Mouse (Mus musculus) layer of hippocampus, adult 9-11 months (tissue): ENCODE measurements at regions not wholly inside any gene's neighbourhood (a gene's known extent, or its start where the extent isn't known, plus 50 kb on each side); places are given as distances from the start of the nearest gene placed in this dataset.

Experiments
- DNase-seq: peaks from one replicate; pipeline ENCODE4 v3.0.0; 2022

DNA sequence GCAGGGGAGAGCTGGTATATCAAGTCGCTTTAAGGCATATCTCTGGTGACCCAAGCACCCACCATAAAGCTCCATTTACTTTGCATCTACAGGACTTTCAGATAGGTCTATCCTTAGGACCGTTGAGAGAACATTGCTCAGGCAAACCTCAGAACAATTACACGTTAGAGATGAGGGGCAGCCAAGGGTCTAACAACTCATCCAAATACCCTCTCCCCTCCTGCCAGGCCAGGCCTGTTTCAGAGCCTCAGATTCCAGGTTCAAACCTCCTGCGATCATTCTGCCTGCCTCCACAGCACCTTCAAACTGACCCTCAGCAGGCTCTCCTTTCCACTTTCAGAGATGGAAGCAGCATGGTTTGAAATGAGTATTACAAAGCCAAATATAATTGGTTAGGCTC lies 331.0 kb upstream of the Zfp637 start:
- no peak for DNase-seq

DNA sequence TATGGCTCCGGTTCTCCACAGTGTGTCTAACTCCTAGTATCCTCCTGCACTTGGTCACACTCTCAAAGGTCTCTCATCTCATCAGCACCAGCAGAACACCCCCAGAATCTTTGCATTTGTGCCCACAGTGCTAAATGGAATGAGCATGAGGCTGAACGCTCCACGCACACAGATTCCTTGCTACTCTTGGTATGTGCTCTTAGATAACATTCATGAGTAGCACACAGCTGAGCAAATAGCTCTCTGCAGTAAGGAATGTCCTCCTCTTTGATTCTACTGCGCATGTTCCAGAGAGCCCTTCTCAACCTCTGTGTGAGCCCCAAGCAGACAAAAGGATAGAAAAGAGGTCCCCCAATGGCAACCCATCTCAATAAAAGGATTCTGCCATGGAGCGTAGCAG lies 326.1 kb upstream of the Zfp637 start:
- DNase-seq, result no peak

DNA sequence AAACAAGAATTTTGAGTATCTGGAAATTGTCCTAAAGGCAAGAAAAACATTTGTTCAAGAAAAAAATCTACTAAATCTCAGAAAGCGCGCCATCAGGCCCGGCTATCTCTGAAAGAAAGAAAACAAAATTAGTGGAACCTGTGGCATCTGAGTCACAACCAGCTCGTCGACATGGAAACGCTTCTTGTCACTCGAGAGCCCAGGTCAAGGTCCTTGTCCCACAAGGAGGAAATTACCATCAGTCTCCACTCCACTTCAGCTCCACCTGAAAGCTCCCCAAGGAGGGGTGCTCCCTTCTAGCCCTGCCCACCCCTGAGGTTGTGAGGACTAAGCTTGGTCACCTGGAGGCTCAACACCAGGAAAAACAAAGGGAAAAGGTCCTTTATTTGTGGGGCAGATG lies 324.1 kb upstream of the Zfp637 start:
- DNase-seq, result no peak

DNA sequence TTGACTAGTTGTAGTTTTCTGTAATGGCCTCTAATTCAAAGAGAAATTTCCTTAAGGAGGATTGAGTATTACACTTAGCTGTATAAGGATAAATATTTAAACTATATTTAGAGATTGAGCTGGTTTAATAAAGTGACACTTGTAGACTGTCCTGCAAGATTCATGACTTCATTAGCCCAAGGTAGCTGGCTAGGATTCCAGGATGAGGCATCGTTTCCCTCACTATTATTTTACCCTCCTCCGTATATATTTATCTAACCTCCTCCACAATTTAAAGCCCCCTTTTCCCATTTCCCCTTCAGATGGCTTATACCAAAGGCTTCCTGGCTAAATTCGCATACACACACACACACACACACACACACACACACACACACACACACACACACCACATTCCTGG lies 322.0 kb upstream of the Zfp637 start:
- DNase-seq, result no peak

DNA sequence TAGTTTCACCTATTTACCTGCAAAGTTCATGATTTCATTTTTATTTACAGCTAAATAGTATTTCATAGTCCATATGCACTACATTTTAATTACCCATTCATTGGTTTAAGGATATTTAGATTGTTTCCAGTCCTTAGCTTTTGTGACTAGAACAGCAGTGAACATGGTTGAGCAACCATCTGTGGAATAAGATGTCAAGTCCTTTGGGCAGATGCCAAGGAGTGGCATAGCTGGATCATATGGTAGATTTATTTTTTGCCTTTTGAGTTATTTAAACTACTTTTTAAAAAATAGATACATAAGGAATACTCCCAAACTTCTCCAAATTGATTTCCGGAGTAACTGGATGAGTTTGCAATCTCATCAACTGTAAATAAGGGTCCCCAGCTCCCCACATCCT lies 321.5 kb upstream of the Zfp637 start:
- no peak for DNase-seq

DNA sequence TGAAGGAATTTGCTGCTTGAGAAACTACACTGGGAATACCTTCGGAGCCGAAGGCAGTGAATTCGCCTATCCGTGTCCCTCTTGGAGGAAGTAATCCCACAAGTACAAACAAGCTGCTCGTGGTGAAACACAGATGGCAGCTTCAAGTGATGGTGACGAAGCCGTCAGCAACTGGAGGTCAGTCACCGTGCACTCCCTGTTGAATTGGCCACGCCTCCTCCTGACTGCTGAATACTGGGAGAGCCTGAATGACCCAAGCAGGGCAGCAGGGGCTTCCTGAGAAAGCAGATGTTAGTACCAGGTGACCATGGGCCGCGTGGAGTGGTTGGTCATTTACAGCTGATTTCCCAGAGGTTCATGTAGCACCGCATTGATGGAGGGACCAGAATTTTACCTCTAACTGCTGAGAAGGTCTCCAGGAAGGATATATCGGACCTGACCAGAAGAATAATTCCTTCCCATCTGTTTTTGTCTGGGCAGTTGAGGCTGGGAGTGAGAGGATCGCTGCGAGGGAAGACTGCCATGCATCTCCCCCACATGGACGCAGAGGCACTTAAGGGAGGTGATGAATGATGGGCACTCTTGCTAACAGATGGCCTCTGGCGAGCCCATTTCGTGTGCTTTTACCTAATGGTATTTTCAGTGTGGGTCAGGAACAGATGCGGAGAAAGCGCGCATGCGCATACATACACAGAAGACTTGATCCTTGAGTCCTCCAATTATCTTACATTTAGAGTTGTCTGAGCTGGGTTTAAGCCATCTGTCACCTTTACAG lies 314.6 kb upstream of the Zfp637 start:
- DNase-seq, result no peak

DNA sequence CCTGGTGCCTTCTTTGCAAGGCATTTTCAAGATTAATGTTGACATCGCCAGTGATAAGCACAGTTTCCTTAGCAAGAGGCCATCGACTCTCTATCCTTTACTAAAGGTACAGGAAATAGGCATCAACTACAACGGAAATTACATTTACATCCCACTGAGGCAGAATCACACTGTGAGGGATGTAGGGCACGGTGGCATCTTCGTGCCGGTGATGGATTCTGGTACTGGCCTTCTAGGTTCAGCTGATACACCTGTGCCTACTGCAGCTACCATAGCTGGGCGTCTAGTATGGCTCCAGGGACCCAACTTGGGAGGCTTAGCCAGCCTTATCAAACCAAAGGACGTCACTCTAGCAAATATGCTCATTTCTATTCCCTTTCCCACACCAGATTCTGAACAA lies 313.5 kb upstream of the Zfp637 start:
- no peak for DNase-seq

DNA sequence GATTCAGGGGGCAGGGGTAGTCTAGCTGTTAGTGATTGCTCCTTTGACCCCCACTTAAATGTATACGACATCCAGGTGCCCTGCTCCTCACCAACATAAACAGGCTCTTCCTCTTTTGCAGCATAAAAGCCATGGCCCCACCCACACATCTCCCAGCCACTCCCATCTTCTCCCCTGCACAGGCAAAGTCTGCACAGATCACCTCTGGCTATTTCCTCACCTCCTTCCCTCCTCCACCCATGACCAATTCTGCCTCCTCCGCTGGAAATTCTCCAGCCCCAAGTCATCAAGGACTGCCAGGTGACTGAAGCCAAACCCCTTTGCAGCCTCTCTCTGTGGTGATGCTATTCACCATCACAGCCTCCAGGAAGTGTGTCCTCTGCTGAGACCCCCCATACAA lies 306.8 kb upstream of the Zfp637 start:
- DNase-seq, result no peak

DNA sequence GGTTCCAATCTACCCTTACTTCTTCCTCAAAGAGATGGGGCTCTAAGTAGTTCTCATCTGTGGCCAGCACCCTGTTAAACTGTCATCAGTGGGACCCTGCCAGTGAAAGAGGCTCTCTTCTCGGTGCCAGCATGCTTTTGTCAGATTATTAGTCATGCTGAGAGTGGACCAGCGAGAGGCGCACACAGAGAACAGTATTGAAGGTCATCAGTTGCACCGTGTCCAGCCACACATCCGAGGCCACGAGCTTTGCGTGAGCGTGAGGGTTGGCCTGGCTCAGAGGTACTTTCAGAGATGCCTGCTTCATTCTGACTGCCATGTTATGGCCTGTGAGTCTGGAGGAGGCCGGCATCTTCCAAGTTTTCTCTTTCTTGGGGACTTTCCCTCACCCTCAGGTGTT lies 306.0 kb upstream of the Zfp637 start:
- no peak for DNase-seq

DNA sequence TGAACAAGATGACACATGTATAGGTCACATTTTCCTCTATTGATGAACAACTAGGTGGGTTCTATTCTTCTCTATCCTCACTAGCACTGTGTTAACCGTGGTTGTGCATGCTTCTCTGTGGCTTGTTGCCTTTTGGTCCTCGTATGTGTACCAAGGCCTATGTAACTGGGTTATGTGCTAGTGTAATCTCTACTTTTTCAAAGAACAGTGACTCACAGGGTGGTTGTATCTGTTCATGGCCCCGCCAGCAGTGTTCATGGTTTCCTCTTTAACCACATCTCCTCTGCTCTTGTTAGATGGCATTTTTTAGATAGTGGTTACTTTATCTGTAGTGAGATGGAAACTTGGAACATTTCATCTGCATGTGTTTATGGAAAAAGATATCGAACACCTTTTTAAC lies 304.9 kb upstream of the Zfp637 start:
- no peak for DNase-seq

DNA sequence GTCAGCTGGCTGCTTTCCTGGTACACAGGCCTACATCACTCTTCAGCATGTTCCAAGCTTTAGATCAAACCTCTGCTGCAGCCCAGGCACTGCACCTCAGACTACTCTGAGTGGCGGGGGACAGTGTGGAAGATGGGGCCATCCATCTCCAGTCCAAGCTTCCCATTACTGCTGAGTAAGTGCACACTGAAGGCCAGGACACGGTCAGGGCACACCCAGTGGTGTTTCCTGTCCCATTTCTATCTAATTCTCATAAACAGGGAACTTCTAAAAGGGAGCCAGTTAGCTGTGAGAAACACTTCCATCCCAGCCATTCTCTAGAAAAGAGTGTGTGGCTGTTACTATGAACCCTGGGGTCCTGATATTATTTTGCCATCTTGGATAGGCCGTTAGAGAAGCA lies 298.5 kb upstream of the Zfp637 start:
- DNase-seq, result no peak

DNA sequence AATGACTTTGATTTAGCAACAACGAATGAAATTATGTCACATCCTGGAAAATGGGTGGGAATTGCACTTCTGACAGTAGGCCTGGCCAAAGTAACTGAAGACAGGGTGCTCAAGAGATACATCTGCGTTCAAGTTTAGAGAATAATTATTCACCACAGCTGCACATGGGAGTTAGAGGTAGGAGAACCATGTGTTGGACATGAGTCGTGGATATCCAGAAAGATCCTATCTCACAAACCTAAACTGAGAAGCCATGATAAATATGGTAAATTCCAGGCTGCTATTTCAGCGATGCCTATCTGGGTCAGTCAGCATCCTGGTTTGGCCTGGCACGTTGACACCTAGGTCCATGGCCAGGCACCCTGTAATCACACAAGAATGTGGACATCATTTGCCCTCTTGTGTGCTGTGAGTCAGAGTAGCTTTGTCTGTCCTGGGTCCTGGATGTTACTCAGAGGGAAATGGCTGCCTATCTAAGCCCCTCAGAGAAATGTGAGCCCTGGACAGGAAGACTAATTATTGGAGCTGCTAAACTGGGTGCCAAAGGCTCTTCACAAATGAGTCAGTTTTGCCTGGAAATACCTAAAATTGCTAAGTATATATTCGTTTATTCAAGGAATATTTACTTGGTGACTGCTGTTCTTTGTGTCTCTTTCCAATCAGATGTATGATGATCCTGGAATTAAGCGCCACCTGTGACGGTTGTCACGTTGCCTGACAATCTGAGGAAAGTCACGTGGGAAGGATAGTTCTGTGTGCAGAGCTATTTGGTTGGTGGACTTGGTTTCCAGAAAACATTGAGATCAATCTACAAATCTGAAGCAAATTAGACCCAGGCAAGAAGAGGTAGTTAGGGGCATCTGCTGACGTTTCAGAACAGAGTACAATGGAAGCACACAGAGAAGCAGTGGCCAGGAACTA lies 296.4 kb upstream of the Zfp637 start:
- DNase-seq, result no peak

DNA sequence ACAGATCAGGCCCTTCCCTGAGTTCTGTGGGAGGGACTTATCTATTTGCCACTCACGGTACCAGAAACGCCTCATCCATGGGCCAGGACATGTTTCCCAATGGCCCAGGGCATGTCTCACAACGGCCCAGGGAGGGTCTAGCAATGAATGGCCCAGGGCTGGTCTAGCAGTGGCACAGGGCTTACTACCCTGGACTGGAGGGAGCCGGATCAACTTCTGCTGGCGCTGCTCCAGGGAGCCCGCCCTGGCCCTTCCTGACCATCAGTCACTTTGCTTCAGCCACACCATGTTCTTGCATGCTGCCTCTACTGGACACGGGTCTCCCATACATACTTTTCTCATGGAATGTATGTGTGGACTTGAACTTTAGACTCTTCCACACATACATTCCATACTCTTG lies 290.1 kb upstream of the Zfp637 start:
- no peak for DNase-seq

DNA sequence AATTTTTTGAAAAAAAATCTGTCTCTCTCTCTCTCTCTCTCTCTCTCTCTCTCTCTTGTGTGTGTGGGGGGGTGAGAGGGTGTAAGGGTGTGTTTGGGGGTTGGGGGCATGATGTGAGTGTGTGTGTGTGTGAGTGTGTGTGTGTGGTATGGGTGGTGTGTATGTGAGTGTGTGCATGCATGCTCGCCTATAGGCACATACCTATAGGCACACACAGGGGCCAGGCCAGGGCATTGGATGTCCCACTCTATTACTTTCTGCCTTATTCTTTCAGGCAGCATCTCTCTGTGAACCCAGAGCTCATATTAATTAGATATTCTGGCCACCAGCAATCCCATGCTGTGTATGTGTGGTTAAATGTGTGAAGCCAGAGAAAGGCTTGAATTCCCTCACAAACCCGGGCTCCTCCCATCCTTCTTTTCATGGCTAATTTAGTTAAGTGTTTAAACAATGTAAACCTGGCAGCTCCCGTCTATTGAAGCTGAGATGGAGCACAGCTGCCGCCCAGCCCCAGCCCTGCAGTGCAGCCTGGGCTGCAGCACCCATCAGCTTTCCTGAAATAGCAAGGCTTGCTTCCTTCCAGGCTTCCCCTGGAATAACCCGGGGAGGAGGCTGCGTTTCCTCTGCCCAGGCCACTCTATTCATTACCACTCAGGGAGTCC lies 288.8 kb upstream of the Zfp637 start:
- no peak for DNase-seq

DNA sequence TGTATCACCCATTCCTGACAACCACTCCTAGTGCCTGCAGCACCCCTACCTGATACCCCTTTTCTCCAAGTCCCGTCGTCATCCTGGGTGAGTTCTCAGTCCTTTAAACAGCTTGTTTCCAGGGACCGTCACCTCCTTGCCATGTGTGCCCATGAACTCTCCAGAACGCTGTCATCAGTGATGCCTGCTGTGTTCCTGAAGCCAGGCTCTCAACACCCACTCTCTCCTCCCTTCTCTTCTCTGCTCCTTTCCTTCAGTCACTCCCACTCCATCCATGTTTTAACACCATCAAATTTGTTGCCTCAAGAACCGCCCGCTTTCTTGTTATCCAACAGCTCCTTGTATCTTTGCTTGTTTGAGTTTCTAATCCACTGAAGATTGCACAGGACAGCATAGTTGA lies 277.8 kb upstream of the Zfp637 start:
- DNase-seq, result no peak

DNA sequence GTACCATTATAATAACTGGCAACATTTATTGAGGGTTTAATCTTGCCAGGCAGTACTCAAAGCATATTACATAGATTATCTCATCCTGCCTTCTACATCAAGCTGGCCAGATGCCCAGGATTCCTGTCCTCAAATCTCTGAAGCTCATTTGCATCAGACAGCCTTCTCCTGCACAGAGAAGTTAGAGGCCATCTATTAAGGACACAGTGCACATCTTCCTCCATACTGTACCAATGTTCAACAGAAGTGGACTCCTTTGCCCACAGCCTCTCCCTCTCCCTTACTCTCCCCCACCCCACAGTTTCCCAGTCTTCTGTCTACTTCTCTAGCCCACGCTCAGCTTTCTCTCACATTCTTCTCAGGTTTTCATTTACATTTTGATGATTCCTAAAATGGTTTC lies 277.3 kb upstream of the Zfp637 start:
- DNase-seq, result peak; percentile 20

DNA sequence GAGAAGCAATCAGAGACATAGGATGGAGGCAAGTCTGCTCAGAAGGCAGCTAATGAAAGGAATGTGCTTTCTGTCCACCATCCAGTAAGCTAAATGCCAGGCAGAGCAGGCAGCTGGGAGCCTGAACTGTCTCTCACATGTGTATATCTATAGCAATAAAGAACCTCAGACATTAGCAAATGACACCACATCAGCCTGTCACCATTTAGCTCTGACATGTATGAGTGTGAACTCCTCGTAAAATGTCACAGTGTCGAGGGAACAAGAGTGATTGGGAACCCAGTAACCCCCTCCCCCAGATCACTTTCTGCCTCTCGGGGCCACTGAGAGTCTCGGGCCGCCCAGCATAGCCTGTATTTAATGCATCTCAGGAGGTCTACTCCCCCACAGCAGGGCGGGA lies 274.2 kb upstream of the Zfp637 start:
- DNase-seq, result no peak

DNA sequence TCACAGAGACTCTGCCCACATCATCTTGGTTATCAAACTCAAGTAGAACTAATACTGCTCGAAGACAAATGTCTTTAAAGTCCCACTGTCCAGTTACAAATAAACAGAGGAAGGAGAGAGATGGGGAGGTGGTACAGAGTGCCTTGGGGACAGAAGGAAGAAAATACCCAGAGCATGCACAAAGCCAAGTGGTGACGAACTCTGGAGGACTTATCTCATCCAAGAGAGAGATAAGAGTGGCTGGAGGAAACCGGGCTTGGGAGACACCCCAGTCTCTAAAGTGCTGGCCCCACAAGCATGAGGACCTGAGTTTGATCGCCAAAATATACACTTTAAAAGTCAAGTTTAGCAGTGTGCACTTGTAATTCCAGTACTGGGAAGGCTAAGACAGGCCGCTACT lies 273.3 kb upstream of the Zfp637 start:
- no peak for DNase-seq

DNA sequence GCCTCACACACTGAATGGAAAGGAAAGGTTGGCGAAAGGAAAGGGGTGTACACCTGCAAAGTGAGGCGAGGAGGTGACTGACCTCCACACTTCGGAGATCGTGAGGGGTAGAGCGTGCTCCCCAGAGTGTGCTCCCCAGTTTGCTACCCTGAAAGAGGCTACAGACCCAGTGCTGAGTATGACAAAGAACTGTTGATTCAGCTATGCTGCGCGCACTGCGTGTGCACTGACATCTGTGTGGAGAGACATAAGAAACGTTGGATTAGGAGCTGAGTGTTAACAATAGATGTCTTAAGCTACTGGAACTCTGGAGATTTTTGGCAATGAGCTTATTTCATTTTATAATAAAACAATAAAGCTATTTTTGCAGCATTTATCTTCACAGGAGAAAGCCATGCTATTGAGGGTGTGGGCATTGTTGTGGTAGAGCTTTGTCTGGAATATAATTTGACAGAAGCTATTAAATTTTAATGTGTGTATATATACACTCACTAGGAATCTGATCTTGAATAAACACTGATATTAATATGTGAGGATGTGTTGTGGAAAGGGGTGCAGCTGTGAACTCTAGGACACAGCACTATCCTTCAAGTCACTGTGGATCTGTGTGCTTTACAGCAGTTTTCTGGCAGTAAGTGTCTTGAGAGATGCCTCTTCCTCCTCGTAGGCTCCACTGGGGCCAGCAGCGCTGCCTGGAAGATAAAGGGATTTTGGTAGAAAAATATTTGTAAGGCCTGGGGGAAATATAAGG lies 271.2 kb upstream of the Zfp637 start:
- DNase-seq, result no peak

DNA sequence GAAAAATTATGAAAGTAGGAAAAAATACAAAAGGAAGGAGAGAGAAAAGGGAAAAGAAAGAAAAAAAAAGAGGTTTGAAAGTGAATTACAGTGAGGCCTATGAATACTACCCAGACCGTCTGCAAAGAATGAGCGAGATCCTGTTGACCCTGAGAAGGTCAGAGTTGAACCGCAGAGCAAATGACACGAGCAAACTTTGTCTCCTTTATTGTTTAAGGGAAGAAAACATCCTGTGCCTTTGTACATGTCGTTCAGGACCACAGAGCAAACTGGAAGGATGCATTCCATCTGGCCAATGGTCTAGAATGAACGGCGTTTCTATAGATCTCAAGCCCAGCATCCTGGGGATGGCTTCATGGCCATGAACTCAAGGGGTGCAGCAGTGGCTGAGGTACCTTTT lies 270.6 kb upstream of the Zfp637 start:
- DNase-seq, result no peak

DNA sequence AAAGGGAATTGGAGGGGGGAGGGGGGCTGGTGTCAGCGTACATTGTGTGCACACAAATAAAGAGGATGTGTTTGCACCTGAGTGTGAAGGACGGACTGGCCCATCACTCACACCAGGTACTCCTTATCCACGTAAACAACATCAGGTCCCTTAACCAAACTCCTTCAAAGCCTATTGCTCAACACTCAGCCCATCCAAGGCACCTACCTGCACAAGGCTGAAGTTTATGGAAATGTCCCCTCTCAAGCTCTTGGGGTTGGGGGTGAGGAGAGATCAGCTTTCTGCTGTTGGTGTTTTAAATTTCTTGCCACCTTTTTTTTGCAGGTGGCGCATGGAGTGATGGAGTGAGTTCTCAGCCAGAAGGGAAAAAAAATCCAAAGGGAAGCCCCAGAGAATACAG lies 270.2 kb upstream of the Zfp637 start:
- no peak for DNase-seq

DNA sequence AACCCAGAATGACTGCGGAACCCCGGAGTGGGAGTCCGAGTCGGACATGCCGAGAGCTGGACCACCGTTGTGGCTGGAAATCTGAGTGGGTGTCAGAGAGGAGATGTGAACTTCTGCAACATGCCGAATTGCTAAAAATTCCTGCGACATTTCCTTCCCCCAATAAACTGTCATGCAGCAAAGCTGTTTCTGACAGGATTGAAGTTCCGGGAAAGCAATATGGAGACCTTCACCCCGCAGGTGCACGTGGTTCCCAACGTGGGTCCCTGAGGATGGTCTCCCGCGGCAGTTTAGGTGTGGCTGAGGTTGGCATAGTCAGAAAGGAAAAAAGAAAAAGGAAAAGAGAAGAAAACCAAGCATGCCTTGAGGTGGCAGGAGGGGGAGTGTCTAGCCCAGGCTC lies 269.0 kb upstream of the Zfp637 start:
- DNase-seq, result no peak

DNA sequence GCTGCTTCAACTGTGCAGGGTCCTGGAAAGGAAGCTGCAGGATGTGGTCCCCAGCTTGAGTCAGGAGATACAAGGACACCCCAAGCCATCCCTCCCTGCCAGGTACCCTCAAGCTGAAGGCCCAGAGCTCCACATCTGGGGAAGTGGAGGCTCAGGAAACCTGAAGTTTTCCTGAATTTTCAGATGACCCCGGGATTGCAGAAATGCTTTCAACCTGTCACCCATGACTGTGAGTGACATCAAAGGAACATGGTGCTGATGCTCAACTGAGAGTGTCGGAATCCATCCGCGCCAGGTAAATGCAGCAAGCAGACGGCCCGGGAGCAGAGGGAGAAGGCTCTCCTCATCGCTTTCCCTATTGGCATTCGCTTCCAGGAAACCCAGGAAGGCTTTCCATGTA lies 267.6 kb upstream of the Zfp637 start:
- no peak for DNase-seq
